Mouse (Mus musculus) CD4-positive helper T cell, adult 2 months (primary cell): ENCODE data around the gene Gm11077.

Source experiments
- DNase-seq: peaks from one replicate; pipeline ENCODE4 v3.0.0-alpha.2; 2012; ENCODE audit warnings: low read depth, missing footprints, low spot score

Gm11077 gene

DNA sequence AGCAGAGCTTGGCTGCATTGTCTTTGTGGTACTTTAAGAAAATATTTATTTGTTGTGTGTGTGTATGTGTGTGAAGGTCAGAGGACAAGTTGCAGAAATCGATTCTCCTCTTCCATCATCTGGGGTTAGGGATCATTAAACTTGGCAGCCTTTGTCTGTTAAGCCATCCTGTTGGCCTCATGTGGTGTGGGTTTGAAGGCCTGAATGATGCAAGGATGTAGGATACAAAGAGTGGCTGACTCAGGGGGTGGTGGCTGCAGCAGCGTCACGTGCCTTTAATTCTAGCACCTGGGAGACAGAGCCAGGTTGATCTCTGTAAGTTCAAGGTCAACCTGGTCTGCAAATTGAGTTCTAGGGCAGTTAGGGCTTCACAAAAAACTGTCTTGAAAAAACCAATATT, 16.5 kb downstream of the Gm11077 start:
- no peak for DNase-seq

- DNase-seq: no peak
Observed at GRCm38 (mm10) chr6:140747591-140747990, 18.5 kb downstream of the Gm11077 start.

- DNase-seq: no peak
Observed at GRCm38 (mm10) chr6:140750371-140751080, 21.4 kb downstream of the Gm11077 start.

GRCm38 (mm10) chr6:140766365-140766764, 37.3 kb downstream of the Gm11077 start:
- DNase-seq: peak; percentile 65

DNA sequence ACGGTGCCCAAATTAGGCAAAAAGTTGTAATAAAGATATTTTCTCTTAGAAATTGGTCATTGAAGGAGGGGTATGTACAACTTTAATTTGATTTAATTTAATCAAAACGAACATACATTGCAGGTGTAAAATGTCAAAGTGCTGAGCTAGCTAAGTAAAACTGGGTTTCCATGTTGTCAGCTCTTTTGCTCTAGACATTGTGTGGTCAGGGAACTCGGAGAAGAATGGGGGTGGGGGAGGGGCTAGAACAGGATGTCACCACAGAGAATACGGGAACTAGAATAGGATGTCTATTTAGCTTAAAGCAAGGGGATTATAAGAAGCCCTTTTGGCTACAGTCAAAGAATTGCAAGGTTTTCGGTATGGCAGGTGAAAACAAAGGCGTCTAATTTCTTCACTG, 38.2 kb downstream of the Gm11077 start:
- peak; percentile 35 for DNase-seq

- DNase-seq: no peak
Observed at GRCm38 (mm10) chr6:140768180-140768579, 39.1 kb downstream of the Gm11077 start.

DNA sequence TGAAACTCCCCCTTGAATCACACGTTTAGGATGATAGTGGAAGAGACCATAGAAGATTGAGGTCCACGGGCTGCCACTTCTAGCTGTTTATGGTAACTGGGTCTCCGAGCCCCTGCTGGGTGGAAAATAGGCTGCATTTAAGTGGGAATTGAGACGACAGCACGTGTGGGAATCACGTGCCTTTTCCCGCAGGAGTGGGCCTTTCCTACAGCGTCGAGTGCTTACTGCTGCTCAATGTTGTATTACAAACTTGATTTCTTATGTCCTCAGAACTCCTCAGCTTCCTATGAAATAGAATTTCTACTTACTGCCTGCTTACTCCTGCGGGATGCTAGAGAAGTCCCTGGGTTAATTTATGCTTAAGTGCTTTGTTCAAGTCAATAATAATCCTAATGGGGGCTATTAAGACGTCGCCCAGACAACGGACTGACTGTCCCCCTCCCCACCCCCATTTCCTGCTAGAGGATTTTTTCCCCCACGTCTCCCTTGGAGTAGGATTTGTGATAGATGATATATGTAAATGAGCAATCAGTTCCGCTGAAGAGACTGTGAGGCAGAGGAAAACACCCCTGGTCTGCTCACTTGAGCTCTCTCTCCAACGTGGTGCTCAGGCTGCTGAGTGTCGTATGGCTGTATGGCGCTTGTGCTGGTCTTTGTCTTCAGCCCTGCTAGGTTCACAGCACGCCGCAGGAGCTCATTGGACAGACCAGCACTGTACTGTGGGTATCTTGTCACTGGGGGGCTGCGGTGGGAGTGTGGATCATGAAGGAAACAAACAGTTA, 40.0 kb downstream of the Gm11077 start:
- DNase-seq: no peak

GRCm38 (mm10) chr6:140776274-140776673, 47.2 kb downstream of the Gm11077 start:
- no peak for DNase-seq

DNA sequence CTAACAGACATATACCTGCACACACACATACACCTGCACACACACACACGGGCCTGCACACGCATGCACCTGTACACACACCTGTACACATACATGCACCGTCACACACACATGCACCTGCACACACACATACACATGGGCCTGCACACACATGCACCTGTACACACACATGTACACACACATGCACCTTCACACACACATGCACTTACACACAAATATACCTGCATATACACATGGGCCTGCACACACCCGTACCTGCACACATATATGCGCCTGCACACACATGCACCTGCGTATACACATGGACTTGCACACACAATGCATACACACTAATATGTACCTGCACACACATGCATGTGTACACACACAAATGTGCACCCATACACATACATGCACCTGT, 53.4 kb downstream of the Gm11077 start:
- no peak for DNase-seq

DNA sequence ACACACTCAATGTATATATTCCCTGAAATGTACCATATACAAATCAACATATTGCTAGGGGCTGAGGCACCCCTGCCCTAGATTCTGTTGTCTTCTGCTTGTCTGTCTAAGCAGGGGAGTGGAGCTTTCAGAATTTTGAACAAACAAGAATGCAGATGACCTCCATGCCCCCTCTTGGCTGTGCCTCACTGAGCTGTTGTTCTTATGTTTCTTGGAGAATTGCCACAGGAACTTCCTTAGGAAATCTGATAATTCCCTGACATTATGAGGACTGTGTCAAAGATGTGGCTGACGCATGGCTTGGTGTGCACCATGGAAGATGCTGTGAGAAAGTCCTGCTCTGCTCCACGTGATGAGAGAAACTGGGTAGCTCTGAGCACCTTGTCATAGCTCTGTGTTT, 57.0 kb downstream of the Gm11077 start:
- no peak for DNase-seq

DNA sequence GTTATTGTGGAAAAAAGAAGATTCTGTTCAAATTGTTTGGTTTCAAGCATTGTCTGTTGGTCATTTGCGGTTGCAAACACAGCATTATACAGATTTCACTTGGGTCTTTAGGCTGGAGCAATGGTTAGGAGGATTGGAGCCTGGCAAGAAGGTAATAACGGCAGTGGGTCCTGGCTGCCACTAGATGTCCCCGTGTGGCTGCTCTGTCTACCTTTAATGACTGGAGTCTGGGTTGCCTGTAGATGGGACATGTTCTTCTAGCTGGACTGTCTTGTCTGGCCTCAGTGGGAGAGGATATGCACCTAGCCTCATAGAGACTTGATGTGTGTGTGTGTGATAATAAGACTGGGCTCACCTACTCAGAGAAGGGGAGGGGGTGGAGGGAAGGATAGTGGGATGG, 60.8 kb downstream of the Gm11077 start:
- DNase-seq: peak; percentile 26

DNA sequence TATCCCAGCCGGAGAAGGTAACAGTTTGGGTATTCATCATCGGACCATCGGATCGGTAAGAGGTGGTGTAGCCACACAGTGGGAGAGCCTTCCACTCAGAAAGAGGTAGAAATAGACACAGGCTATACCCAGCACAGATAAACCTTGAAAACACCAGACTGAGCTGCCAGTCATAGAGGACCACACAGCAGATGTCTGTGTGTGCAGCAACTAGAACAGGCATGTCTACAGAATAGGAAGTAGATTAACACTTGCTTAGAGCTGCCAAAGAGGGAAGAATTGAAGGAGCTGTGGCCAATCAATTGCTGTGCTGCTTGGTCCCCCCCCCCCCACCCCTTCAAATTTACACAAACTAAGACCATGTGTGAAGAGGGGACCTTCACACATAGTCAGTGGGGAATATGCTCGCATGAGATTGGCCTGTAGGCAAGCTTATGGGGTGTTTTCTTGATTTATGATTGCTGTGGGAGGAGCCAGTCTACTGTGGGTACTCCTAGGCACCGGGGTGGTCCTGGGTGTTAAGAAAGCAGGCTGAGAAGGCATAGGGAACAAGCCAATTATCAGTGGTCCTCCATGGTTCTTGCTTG, 64.7 kb downstream of the Gm11077 start:
- no peak for DNase-seq

DNA sequence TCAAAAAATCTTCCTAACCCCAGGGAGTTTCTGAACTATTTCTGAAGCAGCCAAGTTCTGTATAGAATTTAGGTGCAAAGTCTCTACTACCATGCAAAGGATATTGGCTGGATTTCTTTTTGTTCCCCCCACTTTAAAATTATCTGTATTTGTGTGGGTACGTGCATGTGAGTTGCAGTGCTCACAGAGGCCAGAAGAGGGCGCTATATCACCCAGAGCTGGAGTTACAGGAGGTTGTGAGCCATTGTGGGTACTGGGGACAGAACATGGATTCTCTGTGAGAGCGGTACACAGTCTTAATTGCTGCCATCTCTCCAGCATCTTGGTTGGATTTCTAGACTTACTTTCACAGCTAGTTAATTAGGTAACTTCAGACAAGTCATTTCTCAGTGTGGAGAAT, 69.8 kb downstream of the Gm11077 start:
- DNase-seq: peak; percentile 5

DNA sequence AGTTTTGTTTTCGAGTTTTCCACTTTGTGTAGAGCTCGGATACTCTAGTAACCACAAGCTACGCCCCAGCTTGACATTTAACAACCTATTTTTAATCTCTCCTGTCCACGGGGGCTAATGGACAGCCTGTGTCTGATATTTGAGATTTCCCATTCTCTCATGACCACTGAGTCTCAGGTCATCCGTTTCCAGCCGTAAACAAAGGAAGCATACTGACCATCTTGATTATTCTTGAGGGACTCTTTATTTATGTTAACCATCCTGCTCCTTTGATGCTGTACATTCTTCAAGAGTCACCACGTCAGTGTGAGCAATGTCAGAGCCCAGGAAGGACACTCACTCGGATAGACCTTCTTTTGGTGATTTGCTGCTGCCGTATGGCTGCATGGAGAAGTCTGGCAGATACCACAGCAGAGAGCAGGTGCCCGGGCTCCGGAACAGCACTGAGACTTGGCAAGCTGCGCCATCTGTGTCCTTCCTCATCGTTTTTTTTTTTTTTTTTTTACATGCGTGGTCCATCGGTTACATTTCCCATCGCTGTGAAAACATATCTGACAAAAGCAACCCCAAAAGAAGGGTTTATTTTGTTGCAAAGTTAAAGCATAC, 70.5 kb downstream of the Gm11077 start:
- DNase-seq: no peak

DNA sequence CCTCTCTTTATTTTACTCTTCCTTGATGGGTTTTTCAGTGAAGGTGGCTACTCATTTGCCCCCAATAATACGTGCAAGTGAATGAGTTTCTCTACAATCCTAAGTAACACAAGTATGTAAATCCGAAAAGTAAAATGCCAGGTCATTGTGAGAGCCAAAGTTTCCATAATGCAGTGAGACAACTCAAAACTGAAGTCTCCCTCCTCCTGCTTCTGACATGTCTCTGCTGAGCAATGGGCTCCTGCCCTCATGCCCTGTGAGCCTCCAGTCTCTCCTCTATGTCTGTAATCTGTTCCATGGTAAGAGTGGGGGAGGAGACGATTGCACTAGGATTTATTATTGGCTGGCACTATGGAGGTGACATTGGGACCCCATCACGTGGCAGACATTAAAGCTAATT, 71.5 kb downstream of the Gm11077 start:
- DNase-seq: no peak
